Mouse (Mus musculus): Measurements from ENCODE around the gene Numbl. TPM values are rescaled to one million over a fixed set of nuclear protein-coding genes. Genes with fewer than 3 reads are reported as not detected.
A peak's percentile ranks its signal among the peaks of the same experiment; 100 is the strongest.

The Numbl gene
- polyA plus RNA-seq, 1 experiment from 2014 or later, result 36.5 TPM

- no peaks in the 10 kb centered on the region for H3K36me3 ChIP-seq
- H3K27me3 ChIP-seq, result no peaks in the 10 kb centered on the region
- peaks cover 6% of the 10 kb centered on the region; the same call in 1 of the 2 replicates for H3K9me3 ChIP-seq
- H3K4me2 ChIP-seq (replicated peaks), result no peak overlapping the region
- ATAC-seq (ENCODE audit: insufficient number of reproducible peaks, insufficient read depth, low FRiP score, low TSS enrichment), result no peak
- no peak overlapping the region for H3K9ac ChIP-seq
- WGBS, result 91% methylated on average over 4 of the region's 4 CpGs
- no peak overlapping the region for H3K4me3 ChIP-seq
- 0 out of 2 replicates have a peak, but pooled peaks cover 10% of the 10 kb centered on the region for H3K4me1 ChIP-seq
- H3K27ac ChIP-seq, result no peak overlapping the region
Measured at GRCm38 (mm10) chr7:27296518-27296917, 38.3 kb downstream of the Numbl start.

GRCm38 (mm10) chr7:27298033-27298610 lies 39.9 kb downstream of the Numbl start:
- no peak overlapping the region for H3K27ac ChIP-seq
- 0 out of 2 replicates have a peak, but pooled peaks cover 5% of the 10 kb centered on the region for H3K4me1 ChIP-seq
- H3K9me3 ChIP-seq, result peaks cover 6% of the 10 kb centered on the region; the same call in 1 of the 2 replicates
- H3K27me3 ChIP-seq, result no peaks in the 10 kb centered on the region
- H3K9ac ChIP-seq, result no peak overlapping the region
- H3K36me3 ChIP-seq, result no peaks in the 10 kb centered on the region
- H3K4me2 ChIP-seq (replicated peaks), result no peak overlapping the region
- 77% methylated on average over 16 of the region's 16 CpGs for WGBS
- H3K4me3 ChIP-seq, result no peak overlapping the region
- ATAC-seq (ENCODE audit: insufficient number of reproducible peaks, insufficient read depth, low FRiP score, low TSS enrichment), result no peak

DNA sequence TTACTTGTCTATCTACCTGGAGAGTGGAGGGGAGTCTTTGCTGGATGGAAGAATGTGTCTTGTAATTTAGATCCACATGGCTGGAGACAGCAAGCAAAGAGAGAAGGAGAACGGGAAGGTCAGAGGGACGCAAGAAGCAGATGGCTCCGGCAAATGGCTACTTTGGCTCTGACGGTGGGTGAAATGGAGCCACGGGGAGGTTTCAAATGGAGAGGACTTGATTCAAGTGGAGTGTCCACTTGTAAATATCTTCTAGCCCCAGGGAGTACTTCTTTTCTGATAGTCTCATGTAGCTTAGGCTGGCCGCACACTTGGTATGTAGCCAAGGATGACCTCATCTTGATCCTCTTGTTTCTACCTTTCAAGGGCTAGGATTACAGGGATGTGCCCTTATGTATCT lies 40.6 kb downstream of the Numbl start:
- peaks cover 2% of the 10 kb centered on the region; the same call in 1 of the 2 replicates for H3K27me3 ChIP-seq
- peaks cover 1% of the 10 kb centered on the region; the same call in 1 of the 2 replicates for H3K9me3 ChIP-seq
- H3K36me3 ChIP-seq, result no peaks in the 10 kb centered on the region
- no peak overlapping the region for H3K9ac ChIP-seq
- H3K4me1 ChIP-seq, result 0 out of 2 replicates have a peak, but pooled peaks cover 5% of the 10 kb centered on the region
- no peak overlapping the region for H3K4me3 ChIP-seq
- ATAC-seq (ENCODE audit: insufficient number of reproducible peaks, insufficient read depth, low FRiP score, low TSS enrichment), result no peak
- WGBS, result 86% methylated on average over 6 of the region's 6 CpGs
- H3K4me2 ChIP-seq (replicated peaks), result no peak overlapping the region
- H3K27ac ChIP-seq, result no peak overlapping the region

DNA sequence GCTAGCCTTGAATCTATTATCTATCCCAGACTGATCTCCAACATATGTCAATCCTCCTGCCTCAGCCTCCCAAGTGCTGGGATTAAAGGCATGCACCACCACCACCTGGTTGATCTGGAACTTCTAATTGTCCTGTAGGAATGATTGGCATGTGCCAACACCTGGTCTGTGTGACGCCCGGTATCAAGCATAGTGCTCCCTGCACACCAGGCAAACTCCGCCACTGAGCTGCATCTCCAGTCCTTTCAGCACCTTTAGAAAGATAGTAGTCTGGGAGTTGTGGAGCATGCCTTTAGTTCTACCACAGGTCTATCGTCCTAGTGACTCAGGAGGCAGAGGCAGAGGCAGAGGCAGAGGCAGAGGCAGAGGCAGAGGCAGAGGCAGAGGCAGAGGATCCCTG lies 42.1 kb downstream of the Numbl start:
- WGBS, result 85% methylated on average over 4 of the region's 4 CpGs
- no peaks in the 10 kb centered on the region for H3K36me3 ChIP-seq
- no peak for ATAC-seq (ENCODE audit: insufficient number of reproducible peaks, insufficient read depth, low FRiP score, low TSS enrichment)

DNA sequence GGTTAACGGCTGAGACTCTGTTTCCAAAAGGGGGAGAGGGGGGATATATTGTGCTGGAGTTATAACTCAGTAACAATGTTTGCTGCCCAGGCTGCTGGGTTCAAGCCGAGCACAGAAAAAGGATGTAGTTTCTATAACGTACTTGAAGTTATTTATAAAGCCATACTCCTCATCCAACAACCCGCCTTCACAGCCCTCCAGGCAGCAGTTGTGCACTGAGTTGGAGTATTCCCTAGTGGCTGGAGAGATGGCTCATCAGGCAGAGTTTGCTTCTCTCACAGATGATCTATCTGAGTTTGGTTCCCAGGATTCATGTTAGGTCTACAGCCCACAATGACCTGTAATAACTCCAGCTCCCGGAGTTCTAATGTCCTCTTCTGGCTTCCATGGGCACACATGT lies 42.6 kb downstream of the Numbl start:
- ATAC-seq (ENCODE audit: insufficient number of reproducible peaks, insufficient read depth, low FRiP score, low TSS enrichment), result no peak
- H3K36me3 ChIP-seq, result no peaks in the 10 kb centered on the region
- no peak overlapping the region for H3K4me3 ChIP-seq
- H3K4me1 ChIP-seq, result 0 out of 2 replicates have a peak, but pooled peaks cover 5% of the 10 kb centered on the region
- peaks cover 3% of the 10 kb centered on the region; the same call in 1 of the 2 replicates for H3K27me3 ChIP-seq
- 87% methylated on average over 5 of the region's 5 CpGs for WGBS
- no peak overlapping the region for H3K27ac ChIP-seq
- H3K9ac ChIP-seq, result no peak overlapping the region
- no peaks in the 10 kb centered on the region for H3K9me3 ChIP-seq
- H3K4me2 ChIP-seq (replicated peaks), result no peak overlapping the region

More for the DNA sequence above, 42.1 kb downstream of the Numbl start:
- Histone ChIP-seq H3K4me2 (replicated peaks) (no peak overlapping the region), H3K4me1 (0 out of 2 replicates have a peak, but pooled peaks cover 5% of the 10 kb centered on the region), H3K9me3 (no peaks in the 10 kb centered on the region), H3K4me3 (no peak overlapping the region), H3K9ac (no peak overlapping the region), H3K27ac (no peak overlapping the region), H3K27me3 (peaks cover 3% of the 10 kb centered on the region; the same call in 1 of the 2 replicates)

GRCm38 (mm10) chr7:27302172-27302571 lies 43.9 kb downstream of the Numbl start:
- no peak for ATAC-seq (ENCODE audit: insufficient number of reproducible peaks, insufficient read depth, low FRiP score, low TSS enrichment)
- WGBS, result 10% methylated on average over 11 of the region's 11 CpGs

GRCm38 (mm10) chr7:27305091-27305730 lies 47.0 kb downstream of the Numbl start:
- Histone ChIP-seq H3K9ac (no peak overlapping the region), H3K9me3 (no peaks in the 10 kb centered on the region), H3K4me2 (replicated peaks) (no peak overlapping the region), H3K27me3 (peaks cover 15% of the 10 kb centered on the region), H3K36me3 (no peaks in the 10 kb centered on the region), H3K27ac (no peak overlapping the region), H3K4me1 (peaks cover 3% of the 10 kb centered on the region; the same call in 1 of the 2 replicates), H3K4me3 (no peak overlapping the region)
- WGBS, result 83% methylated on average over 17 of the region's 17 CpGs
- no peak for ATAC-seq (ENCODE audit: insufficient number of reproducible peaks, insufficient read depth, low FRiP score, low TSS enrichment)

More at GRCm38 (mm10) chr7:27302172-27302571, 43.9 kb downstream of the Numbl start:
- Histone ChIP-seq H3K9me3 (no peaks in the 10 kb centered on the region), H3K4me3 (no peak overlapping the region), H3K4me1 (0 out of 2 replicates have a peak, but pooled peaks cover 5% of the 10 kb centered on the region), H3K4me2 (replicated peaks) (no peak overlapping the region), H3K9ac (no peak overlapping the region), H3K27me3 (peaks cover 5% of the 10 kb centered on the region; the same call in 1 of the 2 replicates), H3K27ac (no peak overlapping the region), H3K36me3 (no peaks in the 10 kb centered on the region)

DNA sequence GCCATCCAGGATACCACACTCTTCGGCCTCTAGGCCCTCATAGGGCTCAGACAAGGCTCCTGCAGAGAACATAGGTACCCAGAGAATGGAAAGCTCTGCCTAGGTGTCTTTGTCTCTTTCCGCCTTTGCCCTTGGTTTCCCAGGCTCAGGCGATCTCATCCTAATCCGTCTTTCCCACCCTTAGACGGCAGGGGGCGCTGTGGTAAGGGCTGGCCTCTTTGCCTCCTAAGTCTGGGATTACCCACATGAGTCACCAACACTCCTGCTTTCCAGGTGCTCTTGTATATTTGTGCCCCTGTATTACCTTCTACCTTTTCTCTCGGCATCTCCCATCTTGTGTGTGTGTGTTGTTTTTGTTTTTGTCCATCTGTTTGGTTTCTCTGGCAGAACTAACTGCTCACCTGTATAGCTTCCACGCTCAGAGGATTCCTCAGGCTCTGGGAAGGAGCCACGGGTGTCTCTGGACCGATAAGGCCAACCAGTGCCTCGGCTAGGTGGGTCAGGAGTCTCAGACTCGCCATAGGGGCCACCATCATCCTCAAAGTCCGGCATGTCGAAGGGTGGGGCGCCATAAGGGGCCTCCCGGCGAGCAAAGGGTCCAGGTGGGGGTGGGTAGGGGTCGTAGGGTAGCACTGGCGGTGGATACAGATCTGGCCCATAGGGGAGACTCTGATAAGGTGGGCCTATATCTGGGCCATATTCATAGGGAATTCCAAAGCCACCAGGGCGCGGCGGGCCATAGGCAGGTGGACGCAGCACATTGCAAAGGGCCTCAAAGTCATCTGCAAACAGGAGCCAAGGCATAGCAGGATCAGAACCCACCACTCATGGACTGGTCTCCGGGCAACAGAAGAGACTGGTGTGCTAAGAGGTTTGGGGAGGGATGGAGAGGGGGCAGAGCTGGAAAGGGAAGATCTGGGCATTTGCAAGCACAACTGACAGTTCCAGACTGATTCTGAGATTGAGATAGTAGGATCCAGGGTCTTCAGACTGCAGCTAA lies 48.2 kb downstream of the Numbl start:
- Histone ChIP-seq H3K27ac (no peak overlapping the region), H3K9ac (no peak overlapping the region), H3K4me2 (replicated peaks) (no peak overlapping the region), H3K27me3 (peaks cover 27% of the 10 kb centered on the region), H3K4me1 (peaks cover 3% of the 10 kb centered on the region; the same call in 1 of the 2 replicates), H3K36me3 (no peaks in the 10 kb centered on the region), H3K4me3 (no peak overlapping the region), H3K9me3 (no peaks in the 10 kb centered on the region)
- ATAC-seq (ENCODE audit: insufficient number of reproducible peaks, insufficient read depth, low FRiP score, low TSS enrichment), result 0 out of 2 replicates have a peak, but pooled peaks have one; percentile 2
- WGBS, result 78% methylated on average over 24 of the region's 24 CpGs

DNA sequence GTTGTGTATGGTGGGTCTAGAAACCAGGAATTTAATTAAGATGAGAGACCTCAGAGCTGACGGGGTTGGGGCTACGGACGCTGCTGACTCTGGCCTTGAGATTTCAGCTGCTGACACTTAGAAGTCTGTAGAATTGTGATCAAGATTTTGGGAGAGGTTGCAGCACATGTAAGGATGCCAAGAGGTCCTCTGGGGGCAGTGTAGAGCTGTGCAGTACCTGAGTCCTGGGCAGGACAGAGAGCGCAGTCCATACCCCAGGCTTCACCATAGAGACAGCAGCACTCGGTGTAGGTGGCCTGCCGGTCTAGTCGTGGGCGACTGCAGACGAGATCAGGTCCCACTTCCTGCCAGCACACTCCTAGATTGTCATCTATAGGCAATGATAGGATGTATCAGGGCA lies 49.3 kb downstream of the Numbl start:
- Histone ChIP-seq H3K4me1 (peaks cover 3% of the 10 kb centered on the region; the same call in 1 of the 2 replicates), H3K9me3 (no peaks in the 10 kb centered on the region), H3K4me2 (replicated peaks) (no peak overlapping the region), H3K36me3 (no peaks in the 10 kb centered on the region), H3K9ac (no peak overlapping the region), H3K4me3 (no peak overlapping the region), H3K27me3 (peaks cover 29% of the 10 kb centered on the region), H3K27ac (no peak overlapping the region)
- no peak for ATAC-seq (ENCODE audit: insufficient number of reproducible peaks, insufficient read depth, low FRiP score, low TSS enrichment)
- WGBS, result 61% methylated on average over 9 of the region's 9 CpGs

- H3K36me3 ChIP-seq, result peaks cover 3% of the 10 kb centered on the region; the same call in 1 of the 2 replicates
- H3K4me2 ChIP-seq (replicated peaks), result peak overlapping the region; percentile 57
- H3K4me3 ChIP-seq, result peak overlapping the region; percentile 33
- peaks cover 10% of the 10 kb centered on the region; the same call in 1 of the 2 replicates for H3K9me3 ChIP-seq
- peaks cover 3% of the 10 kb centered on the region; the same call in 1 of the 2 replicates for H3K4me1 ChIP-seq
- H3K9ac ChIP-seq, result peak overlapping the region; percentile 10; the same call in 1 of the 2 replicates
- 7% methylated on average over 28 of the region's 28 CpGs for WGBS
- peak; percentile 36; the same call in 1 of the 2 replicates for ATAC-seq (ENCODE audit: insufficient number of reproducible peaks, insufficient read depth, low FRiP score, low TSS enrichment)
- H3K27me3 ChIP-seq, result peaks cover 27% of the 10 kb centered on the region
- H3K27ac ChIP-seq, result no peak overlapping the region
Measured at GRCm38 (mm10) chr7:27308821-27309549, 50.8 kb downstream of the Numbl start.

Data from embryonic facial prominence, embryonic 12.5 days (tissue).